Mouse (Mus musculus): ENCODE measurements at regions not wholly inside any gene's neighbourhood (a gene's known extent, or its start where the extent isn't known, plus 50 kb on each side); places are given as distances from the start of the nearest gene placed in this dataset.
"Not testable (repeated sequence)": the region's sequence is repeated elsewhere in the genome, so short reads cannot be mapped to it uniquely, and the experiment has no call there.

DNA sequence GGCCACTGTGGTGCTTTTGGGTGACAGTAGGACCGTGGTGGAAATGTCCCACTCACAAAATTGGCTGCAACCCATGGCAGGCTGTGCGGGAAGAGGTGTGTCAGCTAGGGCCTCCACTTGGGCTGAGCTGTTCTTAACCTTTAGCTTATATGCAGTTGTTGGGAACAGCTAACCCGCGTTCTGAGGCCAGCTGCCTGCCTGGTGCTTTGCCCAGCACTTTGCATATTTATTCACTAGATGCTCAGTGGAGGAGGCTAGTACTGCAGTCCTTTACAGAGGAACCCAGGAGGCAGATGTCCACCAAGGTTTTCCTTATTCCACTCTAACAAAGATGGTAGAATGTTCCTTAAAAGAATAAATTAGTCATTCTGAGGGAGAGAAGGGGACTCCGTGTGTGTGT is 101.3 kb downstream of the Sox2 start:
- H3K4me3 ChIP-seq: no peak overlapping the region
- H3K9ac ChIP-seq: no peak overlapping the region
- H3K36me3 ChIP-seq: no peaks in the 10 kb centered on the region
- 80% methylated on average over 5 of the region's 5 CpGs for WGBS
- no peaks in the 10 kb centered on the region for H3K27me3 ChIP-seq
- no peaks in the 10 kb centered on the region for H3K4me1 ChIP-seq
- ATAC-seq (ENCODE audit: insufficient number of reproducible peaks, insufficient read depth, low FRiP score, low TSS enrichment, low read depth): no peak
- no peak overlapping the region for H3K4me2 ChIP-seq
- no peaks in the 10 kb centered on the region for H3K9me3 ChIP-seq
- no peak overlapping the region for H3K27ac ChIP-seq

DNA sequence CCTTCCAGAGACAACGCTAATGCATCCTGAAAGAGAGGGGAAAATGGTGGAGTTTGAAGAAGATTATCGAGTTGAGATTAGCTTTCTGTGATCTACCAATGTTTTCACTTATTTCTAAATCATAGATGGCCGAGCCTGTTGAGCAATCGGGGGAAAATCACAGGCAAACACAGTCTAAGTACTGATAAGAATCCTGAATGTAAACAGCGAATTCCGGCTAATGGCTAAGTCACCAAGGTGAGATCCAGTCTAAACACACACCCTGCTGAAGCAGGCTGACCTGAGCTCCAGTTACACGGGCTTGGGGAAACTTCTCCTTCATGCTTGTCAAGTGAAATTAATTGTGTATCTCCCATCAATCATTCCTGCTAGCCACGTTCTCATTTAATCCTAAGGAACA is 103.4 kb downstream of the Sox2 start:
- no peaks in the 10 kb centered on the region for H3K36me3 ChIP-seq
- no peak overlapping the region for H3K9ac ChIP-seq
- 54% methylated on average over 8 of the region's 8 CpGs for WGBS
- ATAC-seq (ENCODE audit: insufficient number of reproducible peaks, insufficient read depth, low FRiP score, low TSS enrichment, low read depth): no peak
- no peaks in the 10 kb centered on the region for H3K9me3 ChIP-seq
- H3K4me1 ChIP-seq: no peaks in the 10 kb centered on the region
- no peaks in the 10 kb centered on the region for H3K27me3 ChIP-seq
- no peak overlapping the region for H3K27ac ChIP-seq
- H3K4me2 ChIP-seq: no peak overlapping the region
- no peak overlapping the region for H3K4me3 ChIP-seq

DNA sequence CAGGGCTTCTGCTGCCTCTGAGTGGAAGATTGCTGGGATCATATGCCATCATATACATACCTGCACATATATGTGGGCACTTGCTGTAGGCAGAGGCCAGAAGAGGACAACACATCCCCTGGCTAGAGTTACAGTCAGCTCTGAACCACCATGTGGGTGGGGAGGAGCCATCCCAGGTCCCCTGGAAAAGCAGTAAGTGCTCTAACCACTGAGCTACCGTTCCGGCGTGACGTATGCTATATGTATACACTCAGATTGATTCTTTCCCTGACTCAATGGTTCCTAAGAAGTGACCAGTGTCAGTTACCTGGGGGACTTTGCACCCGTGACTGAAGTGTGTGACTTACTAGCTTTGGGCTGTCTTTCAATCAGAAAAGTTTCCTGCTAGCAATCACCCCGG is 104.6 kb downstream of the Sox2 start:
- whole genome bisulfite sequencing: 91% methylated on average over 6 of the region's 6 CpGs
- no peaks in the 10 kb centered on the region for H3K36me3 ChIP-seq
- H3K27me3 ChIP-seq: no peaks in the 10 kb centered on the region
- H3K4me2 ChIP-seq: no peak overlapping the region
- no peak for ATAC-seq (ENCODE audit: insufficient number of reproducible peaks, insufficient read depth, low FRiP score, low TSS enrichment, low read depth)
- no peaks in the 10 kb centered on the region for H3K9me3 ChIP-seq
- no peak overlapping the region for H3K27ac ChIP-seq
- H3K4me1 ChIP-seq: no peaks in the 10 kb centered on the region
- no peak overlapping the region for H3K4me3 ChIP-seq
- H3K9ac ChIP-seq: no peak overlapping the region

DNA sequence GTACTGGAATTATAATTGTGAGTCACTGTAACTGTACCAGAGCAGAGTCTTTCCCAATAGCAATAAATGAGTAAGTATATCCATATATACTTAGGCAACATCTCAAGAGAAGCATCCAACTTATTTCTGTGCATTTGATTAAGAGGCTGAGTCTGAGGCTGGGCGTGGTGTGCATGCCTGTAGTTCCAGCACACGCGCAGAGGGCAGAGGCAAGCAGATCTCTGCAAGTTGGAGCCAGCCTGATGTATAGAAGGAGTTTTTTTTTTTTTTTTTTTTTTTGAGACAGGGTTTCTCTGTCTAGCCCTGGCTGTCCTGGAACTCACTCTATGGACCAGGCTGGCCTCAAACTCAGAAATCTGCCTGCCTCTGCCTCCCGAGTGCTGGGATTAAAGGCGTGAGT is 105.1 kb downstream of the Sox2 start:
- not testable (repeated sequence) for H3K9ac ChIP-seq; H3K36me3 ChIP-seq; H3K4me1 ChIP-seq; H3K4me3 ChIP-seq; H3K4me2 ChIP-seq; H3K9me3 ChIP-seq; ATAC-seq (ENCODE audit: insufficient number of reproducible peaks, insufficient read depth, low FRiP score, low TSS enrichment, low read depth); H3K27ac ChIP-seq; H3K27me3 ChIP-seq
- WGBS: 92% methylated on average over 5 of the region's 5 CpGs

DNA sequence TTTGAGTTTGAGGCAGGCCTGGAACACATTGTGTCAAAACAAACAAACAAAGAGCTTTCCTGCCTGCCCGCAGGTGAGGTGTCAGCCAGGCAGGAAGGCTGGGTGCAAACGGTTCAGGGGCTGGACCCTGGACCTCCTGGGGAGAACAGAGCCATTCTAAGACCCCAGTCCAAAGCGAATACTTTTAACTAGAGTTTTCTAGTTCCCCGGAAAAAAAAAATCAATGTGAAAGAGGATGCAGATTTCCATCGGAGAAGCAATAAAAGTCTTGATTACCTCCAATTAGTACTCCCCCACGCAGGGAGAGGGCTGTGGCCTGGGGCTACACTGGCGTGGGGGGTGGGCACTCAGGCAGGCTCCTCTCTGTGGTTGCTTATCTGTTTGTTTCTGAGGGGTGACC is 106.4 kb downstream of the Sox2 start:
- H3K27ac ChIP-seq: no peak overlapping the region
- H3K4me1 ChIP-seq: no peaks in the 10 kb centered on the region
- H3K4me2 ChIP-seq: no peak overlapping the region
- H3K4me3 ChIP-seq: no peak overlapping the region
- no peaks in the 10 kb centered on the region for H3K36me3 ChIP-seq
- H3K9ac ChIP-seq: no peak overlapping the region
- WGBS: 16% methylated on average over 7 of the region's 7 CpGs
- ATAC-seq (ENCODE audit: insufficient number of reproducible peaks, insufficient read depth, low FRiP score, low TSS enrichment, low read depth): no peak
- H3K27me3 ChIP-seq: no peaks in the 10 kb centered on the region
- H3K9me3 ChIP-seq: no peaks in the 10 kb centered on the region

DNA sequence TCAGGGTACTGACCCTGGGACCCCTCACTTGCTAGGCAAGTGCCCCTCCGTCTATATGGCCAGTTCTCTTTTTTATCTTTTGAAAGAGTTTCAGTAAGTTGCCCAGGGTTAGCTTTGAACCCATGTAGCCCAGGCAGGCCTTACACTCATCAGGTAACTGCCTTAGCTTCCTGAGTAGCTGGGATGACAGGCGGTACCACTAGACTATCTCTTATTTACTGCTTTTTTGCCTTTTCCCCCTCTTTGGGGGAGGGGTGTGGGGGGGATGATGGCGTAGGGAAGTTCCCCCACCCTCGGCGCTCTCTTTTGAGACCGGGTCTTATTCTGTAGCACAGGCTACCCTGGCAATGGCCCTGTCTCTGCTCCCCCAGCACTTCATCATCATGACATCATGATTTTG is 106.9 kb downstream of the Sox2 start:
- no peak for ATAC-seq (ENCODE audit: insufficient number of reproducible peaks, insufficient read depth, low FRiP score, low TSS enrichment, low read depth)
- H3K4me3 ChIP-seq: no peak overlapping the region

DNA sequence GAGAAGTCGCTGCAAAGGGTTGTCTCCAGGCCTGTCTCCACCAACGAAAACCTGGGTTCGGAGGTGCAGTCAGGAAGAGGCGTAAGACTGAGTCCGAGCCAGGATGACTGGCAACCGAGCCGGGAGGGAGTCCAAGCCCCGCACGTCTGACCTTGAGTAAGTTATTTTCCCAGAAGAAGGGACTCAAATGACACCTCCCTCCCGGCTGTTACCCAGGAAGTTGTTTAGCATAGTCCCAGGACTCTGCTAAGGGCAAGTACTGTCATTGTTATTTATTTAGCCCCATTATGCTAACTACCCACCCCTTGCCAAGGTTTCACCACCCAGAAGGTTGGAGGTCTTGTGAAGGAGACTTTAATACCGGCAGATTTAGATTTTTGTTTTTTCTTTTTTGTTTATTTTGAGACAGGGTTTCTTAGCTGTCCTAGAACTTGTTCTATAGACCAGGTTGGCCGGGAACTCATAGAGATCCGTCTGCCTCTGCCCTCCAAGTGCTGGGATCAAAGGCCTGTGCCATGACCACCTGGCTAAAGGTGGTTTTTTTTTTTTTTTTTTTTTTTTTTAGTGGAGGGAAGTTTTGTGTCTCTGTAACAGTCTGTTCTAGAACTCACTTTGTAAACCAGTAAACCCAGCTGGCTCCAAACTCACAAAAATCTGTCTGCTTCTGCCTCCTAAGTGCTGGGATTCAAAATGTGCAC is 107.8 kb downstream of the Sox2 start:
- Histone ChIP-seq H3K27me3 (no peaks in the 10 kb centered on the region), H3K36me3 (no peaks in the 10 kb centered on the region), H3K4me2 (no peak overlapping the region), H3K9me3 (no peaks in the 10 kb centered on the region), H3K27ac (no peak overlapping the region), H3K9ac (no peak overlapping the region), H3K4me3 (no peak overlapping the region), H3K4me1 (no peaks in the 10 kb centered on the region)
- no peak for ATAC-seq (ENCODE audit: insufficient number of reproducible peaks, insufficient read depth, low FRiP score, low TSS enrichment, low read depth)
- 39% methylated on average over 13 of the region's 13 CpGs for WGBS

More for the DNA sequence above, 106.9 kb downstream of the Sox2 start:
- Histone ChIP-seq H3K27ac (no peak overlapping the region), H3K4me1 (no peaks in the 10 kb centered on the region), H3K27me3 (no peaks in the 10 kb centered on the region), H3K9me3 (no peaks in the 10 kb centered on the region), H3K9ac (no peak overlapping the region), H3K4me2 (no peak overlapping the region), H3K36me3 (no peaks in the 10 kb centered on the region)
- WGBS: 72% methylated on average over 6 of the region's 6 CpGs

DNA sequence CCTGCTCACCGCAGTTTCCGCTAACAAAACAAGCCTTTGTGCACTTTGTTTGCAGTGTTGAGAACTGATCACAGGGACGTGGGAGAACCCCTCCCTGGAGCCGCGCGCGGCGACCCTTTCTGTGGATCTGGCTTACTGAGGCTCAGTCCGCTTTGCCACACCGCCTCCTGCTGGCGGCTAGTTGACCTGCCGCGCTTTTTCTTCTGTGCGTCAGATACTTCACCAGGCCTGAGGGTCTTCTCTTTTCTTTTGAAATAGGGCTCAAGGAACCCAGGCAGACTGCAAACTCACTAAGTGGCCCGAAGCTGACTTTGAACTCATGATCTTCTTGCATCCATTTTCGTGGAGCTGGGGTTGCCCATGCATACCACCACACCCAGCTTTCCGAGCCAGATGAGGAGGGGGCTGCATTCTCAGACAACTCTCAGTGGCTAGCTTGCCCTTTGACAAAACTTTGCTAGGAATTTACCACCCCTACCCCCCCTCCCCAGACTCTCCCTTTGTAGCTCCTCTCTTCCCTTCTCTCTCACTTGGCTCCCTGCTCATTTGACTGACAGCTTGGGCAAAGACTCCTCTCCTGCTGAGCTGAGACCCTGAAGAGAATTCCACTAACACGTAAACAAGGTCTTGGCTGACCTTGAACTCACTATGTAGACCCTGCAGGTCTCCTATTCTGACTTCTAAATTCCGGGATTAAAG is 109.9 kb downstream of the Sox2 start:
- no peak overlapping the region for H3K4me3 ChIP-seq
- no peaks in the 10 kb centered on the region for H3K4me1 ChIP-seq
- no peaks in the 10 kb centered on the region for H3K36me3 ChIP-seq
- H3K9me3 ChIP-seq: no peaks in the 10 kb centered on the region
- no peak for ATAC-seq (ENCODE audit: insufficient number of reproducible peaks, insufficient read depth, low FRiP score, low TSS enrichment, low read depth)
- H3K9ac ChIP-seq: no peak overlapping the region
- H3K27me3 ChIP-seq: no peaks in the 10 kb centered on the region
- no peak overlapping the region for H3K27ac ChIP-seq
- WGBS: 88% methylated on average over 19 of the region's 19 CpGs
- no peak overlapping the region for H3K4me2 ChIP-seq

DNA sequence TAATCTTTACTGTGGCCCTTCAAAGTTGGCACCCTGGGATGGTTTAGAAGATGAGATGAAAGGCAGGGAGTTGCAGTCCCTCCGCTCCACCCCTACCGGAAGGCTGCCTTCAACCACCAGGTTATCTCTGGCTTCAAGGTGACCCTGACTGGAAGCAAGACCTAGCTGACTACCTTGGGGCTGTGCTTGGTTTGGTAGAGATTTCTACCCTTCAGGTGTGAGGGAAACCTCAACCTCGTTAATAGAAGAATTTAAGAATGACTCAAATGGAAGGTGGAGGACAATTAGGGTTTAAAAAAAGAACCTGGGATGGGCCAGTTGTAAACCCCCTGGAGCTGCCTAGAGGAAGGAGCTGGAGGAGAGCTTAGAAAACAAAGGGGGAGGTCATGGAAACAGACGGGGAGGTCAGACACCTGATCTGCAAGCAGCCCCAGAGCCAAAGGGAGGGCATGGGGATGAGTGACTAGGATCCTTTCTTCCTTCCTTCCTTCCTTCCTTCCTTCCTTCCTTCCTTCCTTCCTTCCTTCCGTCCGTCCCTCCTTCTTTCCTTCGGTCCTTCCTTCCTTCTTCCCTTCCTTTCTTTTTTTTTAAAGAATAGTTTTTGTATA is 111.1 kb downstream of the Sox2 start:
- Histone ChIP-seq H3K27me3 (no peaks in the 10 kb centered on the region), H3K4me1 (no peaks in the 10 kb centered on the region), H3K4me3 (no peak overlapping the region), H3K27ac (no peak overlapping the region), H3K9me3 (no peaks in the 10 kb centered on the region), H3K4me2 (no peak overlapping the region), H3K9ac (no peak overlapping the region), H3K36me3 (no peaks in the 10 kb centered on the region)
- no peak for ATAC-seq (ENCODE audit: insufficient number of reproducible peaks, insufficient read depth, low FRiP score, low TSS enrichment, low read depth)
- 61% methylated on average over 7 of the region's 7 CpGs for WGBS

DNA sequence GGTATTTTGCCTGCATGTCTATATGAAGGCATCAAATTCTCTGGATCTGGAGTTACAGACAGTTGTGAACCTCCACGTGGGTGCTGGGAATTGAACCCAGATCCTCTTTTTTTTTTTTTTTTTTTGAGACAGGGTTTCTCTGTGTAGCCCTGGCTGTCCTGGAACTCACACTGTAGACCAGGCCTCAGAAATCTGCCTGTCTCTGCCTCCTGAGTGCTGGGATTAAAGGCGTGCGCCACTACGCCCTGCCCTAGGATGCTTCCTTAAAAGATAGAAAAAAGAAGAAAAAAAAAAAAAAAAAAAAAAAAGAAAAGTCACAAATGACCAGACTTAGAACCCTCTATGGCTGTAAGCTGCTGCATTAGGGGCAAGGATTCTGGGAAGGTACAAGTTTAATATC is 111.6 kb downstream of the Sox2 start:
- H3K9me3 ChIP-seq: no peaks in the 10 kb centered on the region
- no peaks in the 10 kb centered on the region for H3K27me3 ChIP-seq
- H3K36me3 ChIP-seq: no peaks in the 10 kb centered on the region
- no peak overlapping the region for H3K4me2 ChIP-seq
- WGBS: 91% methylated on average over 4 of the region's 4 CpGs
- H3K27ac ChIP-seq: no peak overlapping the region
- ATAC-seq (ENCODE audit: insufficient number of reproducible peaks, insufficient read depth, low FRiP score, low TSS enrichment, low read depth): no peak
- H3K4me1 ChIP-seq: no peaks in the 10 kb centered on the region
- H3K4me3 ChIP-seq: no peak overlapping the region
- H3K9ac ChIP-seq: no peak overlapping the region

DNA sequence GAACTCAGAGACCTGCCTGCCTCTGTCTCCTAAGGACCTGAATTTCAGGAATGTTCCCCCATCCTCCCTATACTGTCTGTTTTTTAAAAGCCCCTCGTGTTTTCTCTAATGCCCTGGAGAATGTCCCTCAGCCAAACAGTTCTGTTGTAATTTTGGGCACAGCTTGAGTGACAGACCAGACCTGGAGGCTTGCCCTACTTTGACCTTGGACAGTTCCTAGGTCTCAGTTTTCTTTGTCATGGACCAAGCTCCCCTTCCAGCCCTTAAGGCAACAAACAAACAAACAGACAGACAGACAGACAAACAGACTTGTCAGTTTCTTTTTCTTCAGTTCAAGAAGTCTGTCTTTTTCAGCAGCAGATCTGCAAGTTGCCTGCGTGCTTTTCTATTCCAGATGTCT is 114.4 kb downstream of the Sox2 start:
- no peak overlapping the region for H3K4me2 ChIP-seq
- WGBS: 58% methylated on average over 2 of the region's 2 CpGs
- H3K27ac ChIP-seq: no peak overlapping the region
- H3K36me3 ChIP-seq: no peaks in the 10 kb centered on the region
- ATAC-seq (ENCODE audit: insufficient number of reproducible peaks, insufficient read depth, low FRiP score, low TSS enrichment, low read depth): no peak
- H3K4me3 ChIP-seq: no peak overlapping the region
- H3K4me1 ChIP-seq: no peaks in the 10 kb centered on the region
- H3K27me3 ChIP-seq: no peaks in the 10 kb centered on the region
- no peak overlapping the region for H3K9ac ChIP-seq
- no peaks in the 10 kb centered on the region for H3K9me3 ChIP-seq

DNA sequence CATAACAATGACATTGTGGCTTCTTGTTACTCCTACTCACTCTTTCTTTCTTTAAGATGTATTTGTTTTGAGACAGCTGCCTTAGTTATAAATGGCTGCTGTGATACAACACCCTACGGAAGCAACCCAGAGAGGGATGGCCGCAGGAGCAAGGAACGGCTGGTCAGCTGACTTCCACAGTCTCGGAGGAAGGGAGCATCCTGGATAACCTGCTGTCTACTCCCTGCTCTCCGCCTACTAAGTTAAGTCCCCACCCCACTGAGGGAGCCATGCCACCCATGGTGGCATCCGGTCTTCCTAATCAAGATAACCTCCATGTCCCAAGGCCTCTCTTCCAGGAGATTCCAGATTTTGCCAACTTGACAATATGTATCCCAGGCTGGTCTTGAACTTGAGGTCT is 114.9 kb downstream of the Sox2 start:
- no peak overlapping the region for H3K9ac ChIP-seq
- H3K27me3 ChIP-seq: no peaks in the 10 kb centered on the region
- 89% methylated on average over 6 of the region's 6 CpGs for WGBS
- H3K9me3 ChIP-seq: no peaks in the 10 kb centered on the region
- H3K36me3 ChIP-seq: no peaks in the 10 kb centered on the region
- H3K27ac ChIP-seq: no peak overlapping the region
- H3K4me3 ChIP-seq: no peak overlapping the region
- no peaks in the 10 kb centered on the region for H3K4me1 ChIP-seq
- no peak overlapping the region for H3K4me2 ChIP-seq
- no peak for ATAC-seq (ENCODE audit: insufficient number of reproducible peaks, insufficient read depth, low FRiP score, low TSS enrichment, low read depth)
